Mouse (Mus musculus) hindbrain, embryonic 16.5 days (tissue): Measurements from ENCODE around the gene Spin1. TPM values are rescaled to one million over a fixed set of nuclear protein-coding genes. Genes with fewer than 3 reads are reported as not detected.
A peak's percentile ranks its signal among the peaks of the same experiment; 100 is the strongest.

Source experiments
- ATAC-seq: fragments of 200-750 bp; cut with Nextera tagmentation; 2 replicates; pipeline ENCODE4 v1.8.0; 2017; ENCODE audit warnings: moderate TSS enrichment, moderate library complexity
- H3K27ac ChIP-seq: fragments of 300-500 bp; sonication (generic); 2 replicates; pipeline ENCODE4 v1.5.1; 2014; ENCODE audit warnings: low read depth, mild to moderate bottlenecking, control low read depth, low read length, moderate library complexity
- H3K27me3 ChIP-seq: fragments of 300-500 bp; sonication (generic); replicated peaks from 2 replicates; pipeline ENCODE4 v1.6.1; 2014; ENCODE audit warnings: low read length; ENCODE audit not compliant: control insufficient read depth, insufficient read depth
- H3K36me3 ChIP-seq: fragments of 300-500 bp; sonication (generic); 2 replicates; pipeline ENCODE4 v1.6.1; 2014; ENCODE audit warnings: mild to moderate bottlenecking, low read length, moderate library complexity, mixed read lengths; ENCODE audit not compliant: control insufficient read depth, insufficient read depth
- H3K4me1 ChIP-seq: fragments of 300-500 bp; sonication (generic); 2 replicates; pipeline ENCODE4 v1.6.1; 2014; ENCODE audit warnings: low read depth, low read length; ENCODE audit not compliant: control insufficient read depth, insufficient read depth
- H3K4me2 ChIP-seq: fragments of 300-500 bp; sonication (generic); 2 replicates; pipeline ENCODE4 v1.6.1; 2014; ENCODE audit warnings: mild to moderate bottlenecking, low read length, control low read depth, moderate library complexity
- H3K4me3 ChIP-seq: fragments of 300-500 bp; sonication (generic); 2 replicates; pipeline ENCODE4 v1.5.1; 2014; ENCODE audit warnings: mild to moderate bottlenecking, low read length, control low read depth, moderate library complexity
- H3K9ac ChIP-seq: fragments of 300-500 bp; sonication (generic); 2 replicates; pipeline ENCODE4 v1.6.1; 2014; ENCODE audit warnings: low read depth, mild to moderate bottlenecking, control low read depth, low read length, moderate library complexity
- H3K9me3 ChIP-seq: fragments of 300-500 bp; sonication (generic); 2 replicates; pipeline ENCODE4 v1.6.1; 2014; ENCODE audit warnings: mild to moderate bottlenecking, low read length, moderate library complexity; ENCODE audit not compliant: control insufficient read depth
- WGBS: fragments of 180-500 bp; shearing (Covaris S2); extraction: QIAGEN DNeasy Blood & Tissue Kit; methylation state at CpG from one replicate; pipeline ENCODE4 v1.1.7; 2014; 5-methylcytosine and 5-hydroxymethylcytosine counted together
- polyA plus RNA-seq: library from polyadenylated mRNA; unstranded; fragments of >200 nt; fragmentation: Nextera tagmentation; extraction: Ambion mirVana; gene quantifications from 2 replicates; pipeline ENCODE4 v1.2.1, GENCODE M21; 2015

Spin1 gene
- polyA plus RNA-seq, 1 experiment from 2014 or later: 145 TPM

DNA sequence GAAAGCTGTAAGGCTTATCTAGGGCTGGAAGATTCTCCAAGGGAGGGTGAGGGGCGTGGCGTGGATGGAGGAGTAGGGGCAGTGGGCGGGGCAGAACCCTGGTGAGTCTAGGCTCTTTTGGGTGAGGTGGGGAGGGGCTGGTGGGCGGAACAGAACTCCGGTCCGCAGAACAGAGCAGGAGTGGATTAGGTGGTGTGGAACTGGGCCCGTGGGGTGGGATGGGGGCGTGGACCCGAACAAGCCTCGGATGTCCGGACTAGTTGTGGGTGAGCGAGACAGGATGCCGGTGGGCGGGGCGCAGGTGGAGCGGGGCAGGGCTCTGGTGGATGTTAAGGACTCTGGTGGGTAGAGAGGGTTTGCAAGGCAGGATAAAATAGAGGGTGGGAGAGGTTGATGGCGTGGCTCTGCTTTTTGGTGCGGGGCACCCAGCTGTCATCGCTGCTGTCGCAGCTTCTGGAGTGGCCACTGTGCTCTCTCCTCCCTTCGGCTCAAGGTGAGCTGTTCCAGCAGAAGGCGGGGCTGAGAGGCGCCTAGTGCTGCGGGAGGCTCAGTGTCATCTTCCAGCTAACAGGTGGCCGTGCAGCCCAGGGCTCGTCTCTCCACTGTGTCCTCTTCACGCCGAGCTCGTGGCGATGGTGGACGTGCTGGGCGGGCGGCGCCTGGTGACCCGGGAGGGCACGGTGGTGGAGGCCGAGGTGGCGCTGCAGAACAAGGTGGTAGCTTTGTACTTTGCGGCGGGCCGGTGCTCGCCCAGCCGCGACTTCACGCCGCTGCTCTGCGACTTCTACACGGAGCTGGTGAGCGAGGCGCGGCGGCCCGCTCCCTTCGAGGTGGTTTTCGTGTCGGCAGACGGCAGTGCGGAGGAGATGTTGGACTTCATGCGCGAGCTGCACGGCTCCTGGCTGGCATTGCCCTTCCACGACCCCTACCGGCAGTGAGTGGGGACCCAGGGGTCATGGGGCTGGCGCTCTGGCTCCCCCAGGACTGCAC, 70.3 kb downstream of the Spin1 start, which contains the start of gene Nxnl2:
Gene Nxnl2, plus strand, starts transcription at position 332 of the 990 bp plus-strand sequence.
- ATAC-seq: peak; percentile 82
- Histone ChIP-seq H3K36me3 (no peaks in the 10 kb centered on the region), H3K4me3 (peak within 1 kb of the TSS; percentile 52), H3K4me1 (peaks cover 10% of the 10 kb centered on the region), H3K9ac (peak within 1 kb of the TSS; percentile 65), H3K27me3 (no peaks in the 10 kb centered on the region), H3K9me3 (no peaks in the 10 kb centered on the region), H3K4me2 (peak within 1 kb of the TSS; percentile 97), H3K27ac (no peak within 1 kb of the TSS)
- WGBS: under 1% methylated on average over 54 of the region's 64 CpGs

DNA sequence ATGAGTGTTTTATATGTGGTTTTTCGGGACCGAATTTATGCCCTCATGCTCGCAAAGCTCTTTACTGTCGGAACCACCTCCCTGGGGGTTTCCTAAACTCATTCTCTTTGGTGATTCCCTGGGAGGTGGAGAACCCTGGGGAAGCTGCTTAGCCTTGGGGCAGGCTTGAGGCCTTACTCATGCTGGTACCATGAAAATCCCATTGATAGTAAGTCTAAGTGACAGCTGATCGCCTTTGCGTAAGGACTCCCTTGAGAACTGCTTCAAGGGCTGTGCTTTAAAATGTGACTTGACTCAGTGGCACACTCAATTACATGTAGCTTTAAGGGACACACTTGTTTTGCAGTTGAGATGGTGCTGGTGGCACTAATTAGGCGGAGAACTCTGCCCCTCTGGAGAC, 71.9 kb downstream of the Spin1 start:
- peaks cover 10% of the 10 kb centered on the region for H3K4me1 ChIP-seq
- H3K27me3 ChIP-seq: no peaks in the 10 kb centered on the region
- no peaks in the 10 kb centered on the region for H3K36me3 ChIP-seq
- WGBS: 63% methylated on average over 7 of the region's 7 CpGs
- H3K9me3 ChIP-seq: no peaks in the 10 kb centered on the region
- no peak overlapping the region for H3K27ac ChIP-seq
- no peak overlapping the region for H3K4me2 ChIP-seq
- ATAC-seq: no peak
- no peak overlapping the region for H3K4me3 ChIP-seq
- H3K9ac ChIP-seq: no peak overlapping the region

DNA sequence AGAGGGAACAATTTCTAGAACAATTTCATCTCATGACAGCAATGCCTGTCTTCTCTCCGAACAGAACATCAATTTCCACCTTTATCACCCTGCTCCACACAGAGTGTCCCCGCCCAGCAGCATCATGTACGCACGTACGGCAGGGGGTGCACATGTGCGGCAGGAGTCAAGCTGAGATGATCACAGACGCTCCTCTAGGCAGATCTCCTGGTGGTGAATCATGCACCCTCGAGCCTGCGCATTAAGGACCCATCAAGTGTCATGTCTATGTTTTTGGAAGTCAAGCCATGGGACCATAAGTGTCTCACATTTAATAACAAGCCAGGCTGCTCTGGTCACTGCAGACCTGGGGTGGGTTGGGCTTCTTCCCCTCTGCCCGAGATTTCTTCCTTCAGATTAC, 78.3 kb downstream of the Spin1 start:
- no peaks in the 10 kb centered on the region for H3K9me3 ChIP-seq
- no peak overlapping the region for H3K9ac ChIP-seq
- 80% methylated on average over 10 of the region's 10 CpGs for WGBS
- no peak overlapping the region for H3K4me2 ChIP-seq
- H3K4me3 ChIP-seq: no peak overlapping the region
- H3K36me3 ChIP-seq: no peaks in the 10 kb centered on the region
- no peak overlapping the region for H3K27ac ChIP-seq
- no peaks in the 10 kb centered on the region for H3K4me1 ChIP-seq
- ATAC-seq: no peak
- H3K27me3 ChIP-seq: no peaks in the 10 kb centered on the region

DNA sequence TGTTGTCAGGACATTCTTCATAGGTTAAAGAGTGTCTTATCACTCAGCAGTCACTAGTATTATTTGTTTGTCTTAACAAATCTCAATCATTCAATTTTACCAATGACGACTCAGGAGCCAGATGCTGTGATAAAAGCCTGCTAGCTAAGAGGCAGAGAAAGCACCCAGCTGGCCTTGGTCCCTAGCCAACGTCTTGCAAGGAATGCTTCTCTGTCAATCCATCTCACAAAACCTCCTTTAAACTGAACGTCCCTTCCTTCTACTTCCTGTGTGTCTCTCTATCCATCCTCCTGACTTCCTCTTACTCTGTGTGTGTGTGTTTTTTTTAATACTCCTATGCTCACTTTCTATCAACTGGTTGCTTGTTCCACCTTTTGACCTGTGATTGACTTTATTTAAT, 78.7 kb downstream of the Spin1 start:
- no peak for ATAC-seq
- H3K4me2 ChIP-seq: no peak overlapping the region
- 52% methylated on average over 3 of the region's 3 CpGs for WGBS

DNA sequence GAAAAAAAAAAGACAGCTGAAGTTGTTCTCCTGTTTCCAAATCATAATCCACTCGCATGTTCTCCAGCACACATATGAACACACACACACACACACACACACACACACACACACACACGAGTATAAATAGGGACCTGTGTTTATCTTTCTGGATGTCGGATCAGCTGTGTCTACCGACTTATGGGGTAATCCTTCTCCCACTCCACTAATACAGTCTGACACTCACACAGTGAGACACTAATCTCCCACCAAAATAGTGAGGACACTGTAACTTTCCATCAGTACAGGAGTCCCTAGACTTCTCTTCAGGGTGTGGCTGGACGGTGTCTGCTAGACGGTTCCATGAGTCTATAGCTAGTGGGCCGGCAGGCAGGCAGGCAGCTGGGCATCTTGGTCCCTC, 81.6 kb downstream of the Spin1 start:
- Histone ChIP-seq H3K4me2 (no peak overlapping the region), H3K27ac (no peak overlapping the region), H3K9me3 (no peaks in the 10 kb centered on the region), H3K4me1 (no peaks in the 10 kb centered on the region), H3K4me3 (no peak overlapping the region), H3K27me3 (no peaks in the 10 kb centered on the region), H3K36me3 (no peaks in the 10 kb centered on the region), H3K9ac (no peak overlapping the region)
- 90% methylated on average over 7 of the region's 7 CpGs for WGBS
- ATAC-seq: no peak

More for the DNA sequence above, 78.7 kb downstream of the Spin1 start:
- Histone ChIP-seq H3K36me3 (no peaks in the 10 kb centered on the region), H3K4me1 (no peaks in the 10 kb centered on the region), H3K27ac (no peak overlapping the region), H3K27me3 (no peaks in the 10 kb centered on the region), H3K9me3 (no peaks in the 10 kb centered on the region), H3K9ac (no peak overlapping the region), H3K4me3 (no peak overlapping the region)

DNA sequence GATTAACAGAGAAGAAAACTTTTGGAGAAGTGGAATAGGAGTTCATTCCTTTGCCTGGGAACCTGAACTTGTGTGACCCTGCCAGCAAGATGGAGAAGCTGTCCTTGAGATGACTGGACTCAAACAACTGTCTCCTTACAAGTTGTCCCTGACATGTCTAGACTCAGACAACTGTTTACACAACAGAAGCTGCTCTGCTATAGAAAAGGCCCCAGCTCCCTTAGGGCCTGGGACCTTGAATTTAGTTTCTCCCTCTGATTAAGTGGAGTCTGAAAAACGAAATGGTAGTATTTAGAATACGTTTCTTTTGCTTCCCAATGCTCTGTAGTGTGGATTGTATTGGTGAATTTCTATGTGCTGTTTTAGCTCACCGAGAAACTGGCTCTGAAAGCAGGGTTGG, 84.2 kb downstream of the Spin1 start:
- WGBS: 82% methylated on average over 3 of the region's 3 CpGs
- H3K9ac ChIP-seq: no peak overlapping the region
- H3K9me3 ChIP-seq: no peaks in the 10 kb centered on the region

DNA sequence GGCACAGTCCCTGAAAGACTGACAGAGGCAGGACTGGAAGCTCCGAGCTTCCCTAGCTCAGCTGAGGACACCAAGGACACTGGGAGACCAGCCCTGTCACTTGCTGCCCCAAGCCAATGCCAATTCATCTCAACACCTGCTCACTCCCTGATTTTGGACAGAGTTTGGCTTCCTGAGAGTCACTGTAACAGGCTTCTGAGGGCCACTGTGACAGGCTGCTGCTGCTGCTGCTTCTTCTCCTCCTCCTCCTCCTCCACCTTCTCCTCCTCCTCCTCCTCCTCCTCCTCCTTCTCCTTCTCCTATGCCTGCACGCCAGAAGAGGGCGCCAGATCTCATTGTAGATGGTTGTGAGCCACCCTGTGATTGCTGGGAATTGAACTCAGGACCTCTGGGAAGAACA, 89.7 kb downstream of the Spin1 start:
- H3K4me3 ChIP-seq: no peak overlapping the region
- no peak overlapping the region for H3K27ac ChIP-seq
- no peak for ATAC-seq
- no peaks in the 10 kb centered on the region for H3K36me3 ChIP-seq
- no peak overlapping the region for H3K4me2 ChIP-seq
- no peak overlapping the region for H3K9ac ChIP-seq
- 62% methylated on average over 3 of the region's 3 CpGs for WGBS
- H3K27me3 ChIP-seq: no peaks in the 10 kb centered on the region
- H3K4me1 ChIP-seq: no peaks in the 10 kb centered on the region
- H3K9me3 ChIP-seq: no peaks in the 10 kb centered on the region

More for the DNA sequence above, 84.2 kb downstream of the Spin1 start:
- Histone ChIP-seq H3K4me2 (no peak overlapping the region), H3K36me3 (no peaks in the 10 kb centered on the region), H3K27ac (no peak overlapping the region), H3K4me1 (no peaks in the 10 kb centered on the region), H3K4me3 (no peak overlapping the region), H3K27me3 (no peaks in the 10 kb centered on the region)
- ATAC-seq: no peak

DNA sequence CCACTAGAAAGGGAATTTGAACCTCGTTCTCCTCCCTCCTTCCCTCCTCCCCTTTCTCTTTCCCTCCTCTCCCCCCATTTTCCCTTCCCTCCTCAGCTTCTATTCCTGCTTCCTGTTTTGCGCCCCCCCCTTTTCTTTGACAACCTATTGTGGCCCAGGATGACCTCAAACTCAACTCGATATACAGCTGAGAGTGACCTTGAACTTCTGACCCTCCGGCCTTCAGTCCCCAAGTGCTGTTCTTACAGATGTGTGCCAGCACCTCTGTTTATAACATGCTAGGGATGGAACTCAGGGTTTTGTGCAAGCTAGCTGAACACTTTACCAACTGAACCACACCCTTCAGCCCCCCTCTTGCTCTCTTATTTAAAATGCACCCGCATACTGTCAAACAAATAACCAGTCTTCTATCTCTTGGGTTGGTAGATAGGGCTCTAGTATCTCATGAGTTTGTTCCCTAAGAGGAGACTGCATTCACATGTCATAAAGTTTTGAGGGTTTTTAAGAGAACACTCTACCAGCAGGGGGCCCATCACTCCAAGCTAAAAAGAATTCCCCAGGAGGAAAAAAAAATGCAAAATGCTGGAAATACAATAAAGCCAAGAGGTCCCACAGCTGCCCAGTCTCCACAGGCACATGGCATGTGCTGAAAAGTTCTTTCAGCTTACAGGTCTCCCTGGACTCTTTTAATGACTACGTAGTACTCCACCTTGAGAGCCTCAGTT, 90.9 kb downstream of the Spin1 start:
- WGBS: 87% methylated on average over 6 of the region's 6 CpGs
- Histone ChIP-seq H3K9me3 (no peaks in the 10 kb centered on the region), H3K4me3 (no peak overlapping the region), H3K4me2 (no peak overlapping the region), H3K27ac (no peak overlapping the region), H3K9ac (no peak overlapping the region), H3K36me3 (no peaks in the 10 kb centered on the region), H3K27me3 (no peaks in the 10 kb centered on the region), H3K4me1 (no peaks in the 10 kb centered on the region)
- no peak for ATAC-seq

DNA sequence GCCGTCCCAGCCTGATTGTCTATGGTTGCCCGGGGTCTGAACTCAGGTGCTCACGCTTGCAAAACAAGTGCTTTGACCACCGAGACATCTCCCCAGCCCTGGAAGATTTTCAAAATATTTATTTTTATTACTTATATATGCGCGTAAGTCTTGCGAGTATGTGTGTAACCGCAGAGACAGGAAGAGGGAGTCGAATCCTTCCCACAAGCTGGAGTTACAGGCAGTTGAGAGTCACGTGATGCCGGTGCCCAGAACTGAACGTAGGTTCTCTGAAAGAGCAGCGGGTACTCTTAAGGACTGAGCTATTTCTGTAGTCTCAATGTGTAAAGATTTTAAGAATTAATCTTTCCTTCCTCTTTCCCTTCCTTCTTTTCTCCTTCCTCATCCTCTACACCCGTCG, 93.2 kb downstream of the Spin1 start:
- H3K4me1 ChIP-seq: no peaks in the 10 kb centered on the region
- H3K36me3 ChIP-seq: no peaks in the 10 kb centered on the region
- H3K4me3 ChIP-seq: no peak overlapping the region
- ATAC-seq: no peak
- no peak overlapping the region for H3K27ac ChIP-seq
- no peaks in the 10 kb centered on the region for H3K27me3 ChIP-seq
- H3K9ac ChIP-seq: no peak overlapping the region
- H3K9me3 ChIP-seq: no peaks in the 10 kb centered on the region
- 94% methylated on average over 15 of the region's 15 CpGs for whole genome bisulfite sequencing
- H3K4me2 ChIP-seq: no peak overlapping the region
